ENCODE assay signal across 22 mouse cellular contexts in genomic region chr17:45518766-45519475, GRCm38 (mm10). TPM values are rescaled to one million over a fixed set of nuclear protein-coding genes. Genes with fewer than 3 reads are reported as not detected.
DNase-seq lines count a peak whose midpoint lies in the region; ATAC-seq lines count a peak whose summit lies in the region.
"Had no signal": no experiment of that assay in that cellular context is flagged by ENCODE, and none has a peak within 500 bp of the region (broad histone marks: within the 10 kb centered on the region; RNA-seq: fewer than 3 reads in every experiment).

No protein-coding gene starts in this region.

- no peak for ATAC-seq in neural tube, embryonic 13.5 days (ENCODE audit: low read depth)
- ATAC-seq in neural tube, embryonic 15.5 days (ENCODE audit: low FRiP score), result no peak
- ATAC-seq: liver, postnatal 0 days had no signal

- 81% methylated on average over 12 of the region's 12 CpGs for WGBS in neural tube, embryonic 13.5 days
- 78% methylated on average over 12 of the region's 12 CpGs for WGBS in neural tube, embryonic 15.5 days

- H3K4me2 ChIP-seq in neural tube, embryonic 13.5 days, result no peak overlapping the region
- H3K4me2 ChIP-seq in neural tube, embryonic 15.5 days, result no peak overlapping the region

- no peaks in the 10 kb centered on the region for H3K9me3 ChIP-seq in neural tube, embryonic 13.5 days
- H3K9me3 ChIP-seq in neural tube, embryonic 15.5 days (replicated peaks), result no peaks in the 10 kb centered on the region
- H3K9me3 ChIP-seq: megakaryocyte, embryonic 14.5 days had no signal

- peaks cover 16% of the 10 kb centered on the region for H3K4me1 ChIP-seq in neural tube, embryonic 13.5 days (replicated peaks)
- H3K4me1 ChIP-seq in neural tube, embryonic 15.5 days, result peaks cover 18% of the 10 kb centered on the region

- H3K9ac ChIP-seq in neural tube, embryonic 13.5 days, result no peak overlapping the region
- no peak overlapping the region for H3K9ac ChIP-seq in neural tube, embryonic 15.5 days (replicated peaks)
- H3K9ac ChIP-seq: liver, postnatal 0 days had no signal

- H3K4me3 ChIP-seq in neural tube, embryonic 13.5 days, result no peak overlapping the region
- H3K4me3 ChIP-seq in neural tube, embryonic 15.5 days (replicated peaks), result no peak overlapping the region
- H3K4me3 ChIP-seq: erythroblast, embryonic 14.5 days; gastrocnemius, adult 2 months; heart, adult 2 months; megakaryocyte, embryonic 14.5 days had no signal

- 0 out of 2 replicates have a peak overlapping the region, but pooled peaks have one; percentile 6 for H3K27ac ChIP-seq in neural tube, embryonic 13.5 days (replicated peaks)
- no peak overlapping the region for H3K27ac ChIP-seq in neural tube, embryonic 15.5 days (replicated peaks)
- H3K27ac ChIP-seq: gastrocnemius, adult 2 months; heart, adult 2 months had no signal

- H3K36me3 ChIP-seq in neural tube, embryonic 13.5 days, result peaks cover 35% of the 10 kb centered on the region
- H3K36me3 ChIP-seq in neural tube, embryonic 15.5 days, result peaks cover 19% of the 10 kb centered on the region

- DNase-seq in cerebellum, adult 11-12 months, result peak; percentile 96
- DNase-seq in cerebellum, postnatal 10 days, result peak; percentile 92 to 94
- no peak for DNase-seq in thymus, postnatal 0 days (ENCODE audit: low spot score)
- no peak for DNase-seq in layer of hippocampus, postnatal 14 days (ENCODE audit: low spot score in 2 of 2)
- DNase-seq in layer of hippocampus, postnatal 25 days (ENCODE audit: extremely low spot score in 1 of 2, low spot score in 1 of 2), result no peak
- DNase-seq: gastrocnemius, adult 2 months; heart, adult 2 months; kidney, adult 2 months; kidney, postnatal 14 days; layer of hippocampus, adult 9-11 months; liver; liver, postnatal 0 days; lung, postnatal 14 days; retina, postnatal 1 day; thymus, adult 18-20 months had no signal

- 0 out of 2 replicates have a peak, but pooled peaks cover 3% of the 10 kb centered on the region for H3K27me3 ChIP-seq in neural tube, embryonic 13.5 days
- no peaks in the 10 kb centered on the region for H3K27me3 ChIP-seq in neural tube, embryonic 15.5 days (replicated peaks)

RNA-seq across cellular contexts. Expression of gene Tcte1, which starts 4.3 kb away (rescaled TPM):
- 3.3 and 3.6 TPM in 2 replicates for polyA plus RNA-seq in neural tube, embryonic 13.5 days (2015; fragmentation: Nextera tagmentation; extraction: Ambion mirVana)
- 2.9 and 3.6 TPM in 2 replicates for polyA plus RNA-seq in neural tube, embryonic 15.5 days (2015; fragmentation: Nextera tagmentation; extraction: Ambion mirVana)
- polyA plus RNA-seq in thymus, postnatal 0 days (2015; fragmentation: Nextera tagmentation; extraction: Ambion mirVana), result 1.3 and 3.0 TPM in 2 replicates
- 1 to 10 TPM in 1 of 2 experiments, under 1 TPM in 1; 0.88 to 1.1 TPM for total RNA-seq in layer of hippocampus, postnatal 14 days (2021)
- 1 to 10 TPM in 1 of 2 experiments, under 1 TPM in 1; 0.74 to 1.2 TPM for total RNA-seq in layer of hippocampus, postnatal 25 days (2021)
- total RNA-seq: adrenal gland, postnatal 4 days; gastrocnemius, adult 2 months; heart, adult 2 months; neutrophil, adult 5-6 weeks had no signal
- polyA plus RNA-seq: erythroblast, embryonic 14.5 days; heart, postnatal 0 days; liver, postnatal 0 days had no signal

RNA-seq across cellular contexts. Expression of gene Aars2, which starts 12.3 kb away (rescaled TPM):
- polyA plus RNA-seq in neural tube, embryonic 13.5 days (2015; fragmentation: Nextera tagmentation; extraction: Ambion mirVana), result 17.1 and 18.2 TPM in 2 replicates
- 18.0 and 19.4 TPM in 2 replicates for polyA plus RNA-seq in neural tube, embryonic 15.5 days (2015; fragmentation: Nextera tagmentation; extraction: Ambion mirVana)
- 26.9 and 27.7 TPM in 2 replicates for polyA plus RNA-seq in thymus, postnatal 0 days (2015; fragmentation: Nextera tagmentation; extraction: Ambion mirVana)
- 10 to 100 TPM; 20.4 to 24.2 TPM for total RNA-seq in layer of hippocampus, postnatal 14 days (2021)
- total RNA-seq in layer of hippocampus, postnatal 25 days (2021), result 10 to 100 TPM; 21.6 to 22.7 TPM

RNA-seq across cellular contexts. Expression of gene Tmem151b, which starts 30.6 kb away (rescaled TPM):
- polyA plus RNA-seq in neural tube, embryonic 13.5 days (2015; fragmentation: Nextera tagmentation; extraction: Ambion mirVana), result 19.4 and 22.6 TPM in 2 replicates
- 21.2 and 25.6 TPM in 2 replicates for polyA plus RNA-seq in neural tube, embryonic 15.5 days (2015; fragmentation: Nextera tagmentation; extraction: Ambion mirVana)
- 19.0 and 19.6 TPM in 2 replicates for polyA plus RNA-seq in thymus, postnatal 0 days (2015; fragmentation: Nextera tagmentation; extraction: Ambion mirVana)
- total RNA-seq in layer of hippocampus, postnatal 14 days (2021), result 100 to 1,000 TPM; 106 to 107 TPM
- 100 to 1,000 TPM; 113 to 114 TPM for total RNA-seq in layer of hippocampus, postnatal 25 days (2021)
- total RNA-seq: gastrocnemius, adult 2 months had no signal
- polyA plus RNA-seq: erythroblast, embryonic 14.5 days had no signal

RNA-seq across cellular contexts. Expression of gene Nfkbie, which starts 36.6 kb away (rescaled TPM):
- polyA plus RNA-seq in neural tube, embryonic 13.5 days (2015; fragmentation: Nextera tagmentation; extraction: Ambion mirVana), result 5.3 and 5.6 TPM in 2 replicates
- 4.8 and 10.1 TPM in 2 replicates for polyA plus RNA-seq in neural tube, embryonic 15.5 days (2015; fragmentation: Nextera tagmentation; extraction: Ambion mirVana)
- 70.4 and 80.2 TPM in 2 replicates for polyA plus RNA-seq in thymus, postnatal 0 days (2015; fragmentation: Nextera tagmentation; extraction: Ambion mirVana)
- total RNA-seq in layer of hippocampus, postnatal 14 days (2021), result 1 to 10 TPM; 3.4 to 3.6 TPM
- 1 to 10 TPM; 2.6 to 3.2 TPM for total RNA-seq in layer of hippocampus, postnatal 25 days (2021)

RNA-seq across cellular contexts. Expression of gene Spats1, which starts 43.7 kb away (rescaled TPM):
- polyA plus RNA-seq in neural tube, embryonic 13.5 days (2015; fragmentation: Nextera tagmentation; extraction: Ambion mirVana), result 0.62 and 1.5 TPM in 2 replicates
- polyA plus RNA-seq in neural tube, embryonic 15.5 days (2015; fragmentation: Nextera tagmentation; extraction: Ambion mirVana), result 2.1 and 2.9 TPM in 2 replicates
- 0.37 and 0.65 TPM in 2 replicates for polyA plus RNA-seq in thymus, postnatal 0 days (2015; fragmentation: Nextera tagmentation; extraction: Ambion mirVana)
- 1 to 10 TPM; 5.0 to 5.4 TPM for total RNA-seq in layer of hippocampus, postnatal 14 days (2021)
- total RNA-seq in layer of hippocampus, postnatal 25 days (2021), result 1 to 10 TPM; 4.3 to 5.5 TPM
- total RNA-seq: gastrocnemius, adult 2 months; neutrophil, adult 5-6 weeks had no signal
- polyA plus RNA-seq: erythroblast, embryonic 14.5 days; heart, adult 2 months; liver, postnatal 0 days had no signal

Comparison
In these comparisons a context has a peak if more than half of its experiments do, and no peak if none do; other contexts are left out.
1. DNase-seq: peak in cerebellum, adult 11-12 months (single experiment) and cerebellum, postnatal 10 days (2 of 2); none in thymus, postnatal 0 days (single experiment), layer of hippocampus, postnatal 14 days (0 of 2) and layer of hippocampus, postnatal 25 days (0 of 2).